Mouse (Mus musculus): ENCODE results near the gene Klc2.

DNA sequence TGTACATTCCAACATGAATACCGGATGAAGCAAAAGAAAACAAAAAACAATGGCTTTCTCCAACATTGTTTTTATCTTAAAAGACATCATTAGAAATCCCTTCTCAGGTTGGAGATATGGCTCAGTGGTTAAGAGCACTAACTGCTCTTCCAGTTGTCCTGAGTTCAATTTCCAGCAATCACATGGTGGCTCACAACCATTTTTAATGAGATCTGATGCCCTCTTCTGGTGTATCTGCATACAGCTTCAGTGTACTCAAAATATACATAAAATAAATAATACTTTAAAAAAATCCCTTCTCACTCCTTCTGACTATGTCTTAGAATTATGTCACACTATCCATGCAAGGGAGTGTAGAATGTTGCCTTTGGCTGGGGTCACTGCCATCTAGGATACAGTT is 39.1 kb downstream of the Klc2 start:
- TF ChIP-seq CTCF (IDR thresholded peaks at IDR 0.05; ENCODE audit: control insufficient read depth, insufficient read depth, insufficient replicate concordance, low read depth, low read length), result no peak
- no peak for TF ChIP-seq POLR2A (IDR thresholded peaks at IDR 0.05; ENCODE audit: control insufficient read depth, low read depth, low read length)
